Mouse (Mus musculus) brain, embryonic 18.5 days (tissue): ENCODE measurements at regions not wholly inside any gene's neighbourhood (a gene's known extent, or its start where the extent isn't known, plus 50 kb on each side); places are given as distances from the start of the nearest gene placed in this dataset.

Experiments
- DNase-seq: peaks from one replicate; pipeline ENCODE4 v3.0.0-alpha.2; 2012; ENCODE audit warnings: low read depth, low spot score

- DNase-seq = no peak
These were observed 518.4 kb upstream of the Id2 start for GRCm38 (mm10) chr12:25615377-25615776.

GRCm38 (mm10) chr12:25613473-25613872 is 516.5 kb upstream of the Id2 start:
- DNase-seq = no peak

GRCm38 (mm10) chr12:25609045-25609444 is 512.1 kb upstream of the Id2 start:
- no peak for DNase-seq

DNA sequence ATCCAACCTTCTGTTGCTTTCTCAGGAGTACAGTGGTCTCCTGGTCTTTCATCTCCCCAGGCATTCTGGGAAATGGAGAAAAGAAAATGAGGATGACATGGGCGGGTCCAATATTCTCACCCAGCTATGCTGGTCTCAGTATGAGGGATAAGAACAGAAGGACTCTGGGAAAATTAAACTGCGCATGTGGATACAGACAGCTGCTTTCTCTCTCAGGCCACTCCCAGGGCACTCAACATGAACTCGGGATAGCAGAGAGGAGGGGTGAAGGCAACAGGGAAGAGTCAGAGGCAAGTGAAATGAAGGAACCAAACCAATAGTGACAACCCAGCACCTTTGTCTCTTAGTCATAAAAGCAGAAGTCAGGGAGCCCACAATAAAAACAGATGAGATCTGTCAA is 508.5 kb upstream of the Id2 start:
- DNase-seq = no peak

- DNase-seq = no peak
These were observed 493.3 kb upstream of the Id2 start for GRCm38 (mm10) chr12:25590262-25590661.

DNA sequence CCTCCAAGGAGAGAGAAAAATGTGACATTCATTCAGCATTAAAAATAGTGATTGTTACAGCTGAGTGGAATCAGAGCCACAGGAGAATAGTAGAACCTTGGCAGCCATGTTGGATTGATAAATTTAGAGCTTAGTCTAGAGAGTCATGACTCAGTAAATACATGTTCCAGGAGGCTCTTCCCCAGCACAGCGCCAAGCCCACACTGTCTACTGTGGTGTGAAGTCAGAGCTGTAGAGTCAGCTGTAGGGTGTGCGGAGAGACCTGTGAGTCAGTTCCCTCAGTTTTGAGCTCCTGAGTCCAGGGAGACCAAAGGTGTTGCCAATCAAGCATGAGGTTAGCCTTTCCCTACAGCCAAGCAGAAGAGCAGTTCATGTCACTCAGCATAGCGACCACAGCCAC is 488.8 kb upstream of the Id2 start:
- DNase-seq = no peak

DNA sequence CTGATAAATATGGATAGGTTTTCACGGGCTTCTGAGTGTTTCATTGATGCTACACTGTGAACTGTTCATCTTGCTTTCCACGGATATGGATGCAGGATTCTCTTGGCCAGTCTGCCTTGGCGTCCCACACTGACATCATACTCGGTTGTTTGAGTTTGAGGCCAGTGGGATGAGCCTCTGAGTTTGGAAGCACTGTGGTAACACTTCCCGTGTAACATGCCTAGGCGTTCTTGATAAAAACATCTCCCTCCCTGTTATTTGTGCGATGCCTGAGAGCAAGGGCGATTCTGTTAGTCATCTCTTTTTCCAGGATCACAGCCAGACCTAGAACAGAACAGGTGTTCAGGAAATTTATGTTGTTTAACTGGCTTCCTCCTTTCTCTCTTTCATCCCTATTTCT is 482.5 kb upstream of the Id2 start:
- DNase-seq = no peak

DNA sequence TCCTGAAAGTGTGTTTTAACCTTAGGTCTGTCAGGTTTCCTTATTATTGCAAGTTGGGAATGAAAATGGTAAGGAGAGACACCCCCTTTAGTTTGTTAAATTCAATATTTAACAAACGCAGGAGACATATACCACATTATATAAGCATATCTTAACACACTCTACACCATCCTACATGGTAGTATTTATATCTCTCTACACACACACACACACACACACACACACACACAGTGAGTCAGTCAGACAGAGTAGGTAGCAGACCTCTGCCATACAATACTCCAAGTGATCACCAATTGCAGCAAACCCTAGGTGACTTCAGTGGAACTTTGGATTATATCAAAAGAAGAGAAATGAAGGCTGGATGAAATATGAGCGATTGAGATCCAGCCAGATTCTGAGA is 468.2 kb upstream of the Id2 start:
- no peak for DNase-seq

GRCm38 (mm10) chr12:25559601-25560000 is 462.7 kb upstream of the Id2 start:
- no peak for DNase-seq

DNA sequence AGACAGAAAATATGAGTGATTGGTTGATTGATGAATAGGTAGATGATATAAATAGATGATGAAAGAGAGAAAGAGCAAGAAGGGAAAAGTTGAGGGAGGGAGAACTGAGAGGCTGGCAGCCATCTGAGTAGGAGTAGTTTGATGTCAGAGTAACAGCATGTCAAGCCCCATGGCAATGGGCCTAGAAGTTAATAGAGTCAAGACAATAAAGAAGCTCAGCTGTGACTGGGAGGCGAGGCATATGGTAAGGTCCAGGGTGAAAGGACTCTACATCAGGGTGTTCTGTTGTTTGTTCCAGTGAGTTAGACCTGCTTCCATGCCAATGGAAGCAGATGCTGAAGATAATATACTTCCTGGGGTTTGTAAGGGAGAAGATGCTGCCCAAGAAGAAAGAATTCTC is 456.7 kb upstream of the Id2 start:
- DNase-seq = no peak

DNA sequence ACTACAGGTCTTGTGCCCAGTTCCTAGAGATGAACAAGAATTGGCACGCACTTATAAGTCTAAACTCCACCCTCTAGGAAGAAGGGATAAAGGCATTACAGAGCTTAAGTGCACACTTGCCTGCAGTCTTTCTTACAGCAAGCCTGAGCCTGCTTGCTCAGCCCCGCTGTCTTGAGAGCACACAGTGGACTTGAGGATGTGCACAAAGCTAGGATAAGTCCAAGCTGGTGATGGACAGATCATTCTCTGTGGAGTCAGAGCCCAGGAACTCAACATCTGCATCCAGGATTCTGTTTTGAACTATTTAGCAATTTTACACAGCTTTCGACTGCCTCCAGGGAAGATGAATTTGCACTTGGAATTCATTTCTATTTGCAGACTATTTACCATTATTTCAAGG is 452.8 kb upstream of the Id2 start:
- DNase-seq = no peak

GRCm38 (mm10) chr12:25544253-25544652 is 447.3 kb upstream of the Id2 start:
- DNase-seq = no peak

- DNase-seq = no peak
These were observed 437.6 kb upstream of the Id2 start for GRCm38 (mm10) chr12:25534620-25534950.

- DNase-seq = no peak
These were observed 437.0 kb upstream of the Id2 start for GRCm38 (mm10) chr12:25533709-25534619.

DNA sequence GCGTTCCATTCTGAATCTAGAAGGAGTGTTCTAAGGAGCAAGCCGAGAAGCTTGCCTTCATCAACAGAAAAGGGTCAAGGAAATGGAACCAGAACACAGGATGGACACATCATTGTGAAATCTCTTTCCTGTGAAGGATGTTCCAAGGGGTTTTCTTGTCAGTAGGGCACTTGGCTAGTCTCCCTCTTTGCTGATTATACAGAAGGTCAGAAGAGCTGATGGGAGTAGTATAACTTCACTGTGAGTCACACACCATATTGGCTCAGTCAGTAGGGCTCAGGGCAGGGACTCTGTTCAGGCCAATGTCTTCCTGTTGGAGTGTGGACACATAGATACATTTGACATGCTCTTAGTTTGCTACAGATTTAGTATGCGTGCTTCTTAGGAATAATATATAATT is 433.5 kb upstream of the Id2 start:
- no peak for DNase-seq

DNA sequence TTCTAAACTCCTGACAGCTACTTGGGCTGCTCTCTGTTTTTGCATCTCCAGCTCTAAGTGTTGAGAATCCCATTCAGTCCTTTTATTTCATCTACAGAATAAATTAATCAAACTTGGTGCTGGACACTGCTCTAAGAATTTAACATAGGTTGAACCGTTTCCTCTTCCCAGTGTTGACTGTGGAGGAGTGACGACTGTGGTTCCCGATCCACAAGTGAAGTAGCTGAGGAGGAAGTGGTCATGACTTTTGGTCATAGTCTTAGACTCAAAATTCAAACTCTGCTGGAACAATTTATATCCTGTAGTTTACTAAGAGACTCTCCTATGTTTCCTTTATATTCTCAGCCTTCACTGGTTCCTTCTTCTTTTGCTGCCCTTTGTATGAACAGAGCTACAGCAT is 432.6 kb upstream of the Id2 start:
- DNase-seq = no peak

DNA sequence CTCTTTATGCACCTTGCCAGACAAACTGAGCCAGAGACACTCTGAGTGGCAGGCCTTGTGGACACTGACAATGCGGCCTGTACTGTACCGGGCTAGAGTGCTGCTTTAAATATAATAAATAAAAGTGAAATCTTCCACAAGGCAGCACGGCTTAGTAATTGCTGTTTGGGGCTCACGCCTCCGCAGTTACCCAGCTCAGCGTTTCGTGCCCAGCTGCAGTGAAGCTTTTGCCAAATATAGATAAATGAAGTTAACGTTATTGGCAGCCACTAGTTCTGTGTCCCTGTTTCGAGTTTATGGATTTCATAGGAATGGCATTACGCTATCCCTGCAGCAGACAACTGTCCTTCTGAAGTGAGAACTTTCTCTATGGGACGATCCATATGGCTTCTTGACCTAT is 429.7 kb upstream of the Id2 start:
- no peak for DNase-seq

DNA sequence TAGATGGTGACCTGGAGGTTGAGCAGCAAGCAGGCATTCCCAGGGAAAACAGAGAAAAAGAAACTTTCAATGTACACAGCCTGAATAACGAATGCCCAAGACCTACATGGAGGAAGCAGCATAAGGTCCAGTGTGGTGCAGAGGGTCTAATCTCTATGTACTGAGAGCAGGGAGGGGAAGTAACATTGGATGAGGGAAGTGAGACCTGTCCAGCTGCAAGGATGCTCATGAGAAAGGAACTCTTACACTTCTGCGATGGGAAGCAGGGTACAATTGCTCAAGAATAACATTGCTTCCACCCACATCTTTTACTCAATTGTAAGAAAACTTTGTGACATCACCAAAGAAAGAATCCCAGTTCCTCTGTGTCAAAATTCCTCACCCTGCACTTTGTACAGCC is 419.8 kb upstream of the Id2 start:
- DNase-seq = no peak

DNA sequence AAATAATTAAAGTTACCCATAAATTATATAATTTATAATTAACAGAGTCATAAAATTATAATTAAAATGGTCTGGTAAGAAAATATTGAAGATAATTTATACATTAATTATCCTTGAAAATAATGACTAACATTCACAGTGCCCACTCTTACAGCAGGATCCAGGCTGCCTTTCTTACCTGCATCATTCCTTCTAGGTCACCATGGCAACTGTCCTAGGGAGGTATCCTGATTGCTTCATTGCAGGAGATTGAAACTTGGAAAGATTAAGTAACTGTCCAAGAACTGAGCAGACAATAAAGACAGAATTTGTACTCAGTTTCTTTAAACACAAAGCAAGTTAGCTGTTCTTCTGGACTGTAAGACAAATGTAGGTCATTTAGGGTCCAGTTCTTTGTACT is 416.7 kb upstream of the Id2 start:
- DNase-seq = no peak

GRCm38 (mm10) chr12:25509666-25510065 is 412.7 kb upstream of the Id2 start:
- no peak for DNase-seq

GRCm38 (mm10) chr12:25493233-25493632 is 396.3 kb upstream of the Id2 start:
- no peak for DNase-seq

DNA sequence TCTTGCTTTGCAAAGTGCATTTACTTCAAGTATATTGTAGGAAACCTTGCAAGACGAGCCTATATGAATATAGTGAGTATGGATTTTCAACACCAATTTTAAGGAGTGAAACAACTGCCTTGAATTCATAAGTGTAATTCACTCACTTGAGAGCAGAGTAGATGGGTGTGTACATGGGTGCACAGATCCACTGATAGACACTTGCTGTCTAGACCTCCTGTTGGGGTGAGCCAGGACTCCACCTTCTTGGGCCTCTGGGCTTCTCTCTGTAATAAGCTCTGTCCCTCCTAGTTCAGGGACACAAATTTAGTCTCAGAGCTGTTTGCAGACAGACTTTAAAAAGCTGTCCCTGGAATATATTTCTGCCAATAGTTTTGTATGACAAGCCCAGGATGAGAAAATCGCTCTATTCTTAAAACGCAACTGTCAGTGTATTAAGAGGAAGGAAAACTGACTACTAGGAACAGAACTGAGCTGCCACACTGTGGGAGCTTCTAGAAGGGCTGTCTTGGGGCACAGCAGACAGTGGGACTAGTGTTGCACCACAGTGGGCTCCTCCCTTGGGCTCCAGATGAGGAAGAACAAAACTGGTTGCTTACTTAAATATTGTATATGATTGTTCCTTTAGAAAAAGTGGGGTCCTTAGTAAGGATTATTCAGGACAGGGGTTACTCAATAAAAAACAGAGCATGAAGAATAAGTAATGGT is 395.7 kb upstream of the Id2 start:
- DNase-seq = no peak

DNA sequence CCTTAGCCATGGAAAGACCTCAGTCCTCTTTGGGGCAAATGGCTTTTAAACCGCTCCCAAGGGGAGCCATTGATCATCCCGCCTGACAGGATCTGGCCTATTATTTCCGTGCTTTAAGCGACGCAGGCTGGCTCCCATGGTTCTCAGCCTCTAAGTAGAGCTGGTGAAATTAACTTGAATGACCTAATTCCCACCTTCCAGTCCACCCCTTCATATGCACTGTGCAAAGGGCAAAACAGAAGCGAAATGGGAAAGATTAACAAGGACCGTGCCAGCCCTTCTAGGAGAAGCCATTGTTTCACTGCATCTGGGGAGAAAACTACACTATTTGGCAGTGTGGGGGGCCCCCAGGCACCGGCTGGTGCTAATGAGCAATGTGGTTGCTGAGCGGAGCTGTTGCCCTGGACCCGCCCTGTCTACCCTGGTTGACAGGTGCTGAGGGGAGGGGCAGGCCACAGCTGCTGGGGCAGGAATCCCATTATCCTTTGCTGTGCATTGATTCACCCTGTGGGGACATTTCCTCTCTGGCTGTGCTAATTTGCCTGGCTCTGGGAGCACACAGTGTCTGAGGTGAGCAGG is 378.3 kb upstream of the Id2 start:
- no peak for DNase-seq
